Mouse (Mus musculus) heart, embryonic 14.5 days (tissue): ENCODE measurements around the gene Ppp2r3a. TPM values are rescaled to one million over a fixed set of nuclear protein-coding genes. Genes with fewer than 3 reads are reported as not detected.

Experiments used
- ATAC-seq: fragments of 200-750 bp; cut with Nextera tagmentation; 2 replicates; pipeline ENCODE4 v1.8.0; 2017; ENCODE audit warnings: low read depth, moderate TSS enrichment; ENCODE audit not compliant: insufficient number of reproducible peaks, insufficient read depth, low FRiP score
- H3K27ac ChIP-seq, 2 experiments: fragments of 200-500 bp in 1 of 2; fragments of 300-500 bp in 1 of 2; sonication (generic) in 1 of 2; replicated peaks in 1 of 2; 2 replicates each; pipeline ENCODE4 v1.5.1; 2012 to 2014; ENCODE audit warnings: low read depth in 2 of 2, low read length in 2 of 2, control low read depth in 1 of 2, mild to moderate bottlenecking in 1 of 2, mixed read lengths in 1 of 2; ENCODE audit not compliant: control insufficient read depth in 1 of 2, insufficient read depth in 1 of 2
- H3K27me3 ChIP-seq: fragments of 300-500 bp; sonication (generic); 2 replicates; pipeline ENCODE4 v1.6.1; 2014; ENCODE audit warnings: mild to moderate bottlenecking, low read length, control low read depth; ENCODE audit not compliant: control insufficient read depth, insufficient read depth
- H3K36me3 ChIP-seq: fragments of 300-500 bp; sonication (generic); 2 replicates; pipeline ENCODE4 v1.6.1; 2014; ENCODE audit warnings: mild to moderate bottlenecking, control low read depth, low read length, mixed read lengths; ENCODE audit not compliant: control insufficient read depth, insufficient read depth
- H3K4me1 ChIP-seq, 2 experiments: fragments of 200-500 bp in 1 of 2; fragments of 300-500 bp in 1 of 2; sonication (generic) in 1 of 2; 2 replicates each; pipeline ENCODE4 v1.6.1; 2012 to 2014; ENCODE audit warnings: low read length in 2 of 2, control low read depth in 1 of 2, mixed read lengths in 1 of 2; ENCODE audit not compliant: control insufficient read depth in 2 of 2, insufficient read depth in 2 of 2
- H3K4me2 ChIP-seq: fragments of 300-500 bp; sonication (generic); 2 replicates; pipeline ENCODE4 v1.6.1; 2014; ENCODE audit warnings: mild to moderate bottlenecking, low read length
- H3K4me3 ChIP-seq, 2 experiments: fragments of 200-500 bp in 1 of 2; fragments of 300-500 bp in 1 of 2; sonication (generic) in 1 of 2; 2 replicates each; pipeline ENCODE4 v1.5.1; 2012 to 2014; ENCODE audit warnings: low read length in 2 of 2, mild to moderate bottlenecking in 2 of 2, control low read depth in 1 of 2, low read depth in 1 of 2, moderate library complexity in 1 of 2; ENCODE audit not compliant: control insufficient read depth in 1 of 2, insufficient read depth in 1 of 2
- H3K9ac ChIP-seq: fragments of 300-500 bp; sonication (generic); 2 replicates; pipeline ENCODE4 v1.6.1; 2014; ENCODE audit warnings: mild to moderate bottlenecking, low read length
- H3K9me3 ChIP-seq: fragments of 300-500 bp; sonication (generic); 2 replicates; pipeline ENCODE4 v1.6.1; 2016; ENCODE audit warnings: low read length, control low read depth; ENCODE audit not compliant: control insufficient read depth
- WGBS: fragments of 180-500 bp; shearing (Covaris S2); extraction: QIAGEN DNeasy Blood & Tissue Kit; methylation state at CpG from one replicate; pipeline ENCODE4 v1.1.7; 2014; 5-methylcytosine and 5-hydroxymethylcytosine counted together
- polyA plus RNA-seq: library from polyadenylated mRNA; unstranded; fragments of >200 nt; fragmentation: Nextera tagmentation; extraction: Ambion mirVana; gene quantifications from 2 replicates; pipeline ENCODE4 v1.2.1, GENCODE M21; 2014

Gene Ppp2r3a
- polyA plus RNA-seq, 1 experiment from 2014 or later, result 107 TPM

DNA sequence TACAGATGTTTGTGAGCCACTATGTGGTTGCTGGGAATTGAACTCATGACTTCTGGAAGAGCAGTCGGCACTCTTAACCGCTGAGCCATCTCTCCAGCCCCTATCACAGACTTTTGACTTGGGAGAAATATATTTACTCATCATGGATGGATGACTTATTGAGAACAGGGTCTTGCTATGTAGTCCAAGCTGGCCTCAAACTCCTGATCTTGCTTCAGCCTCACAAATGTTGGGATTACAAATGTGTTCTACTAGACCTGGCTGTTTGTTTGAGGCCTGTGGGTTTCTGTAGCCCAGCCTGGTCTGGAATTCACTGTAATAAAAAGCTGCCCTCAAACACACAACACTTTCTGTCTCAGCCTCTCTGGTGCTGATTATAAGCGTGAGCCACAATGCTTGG, 155.1 kb downstream of the Ppp2r3a start:
- Histone ChIP-seq H3K36me3 (peaks cover 13% of the 10 kb centered on the region), H3K4me3 (no peak overlapping the region), H3K9me3 (0 out of 2 replicates have a peak, but pooled peaks cover 5% of the 10 kb centered on the region), H3K9ac (no peak overlapping the region), H3K27ac (no peak overlapping the region), H3K4me1 (peaks cover 0 to 8% of the 10 kb centered on the region in 2 experiments; a peak in 2 of 4 replicates), H3K27me3 (no peaks in the 10 kb centered on the region), H3K4me2 (no peak overlapping the region)
- no peak for ATAC-seq
- WGBS, result 93% methylated on average over 3 of the region's 3 CpGs

DNA sequence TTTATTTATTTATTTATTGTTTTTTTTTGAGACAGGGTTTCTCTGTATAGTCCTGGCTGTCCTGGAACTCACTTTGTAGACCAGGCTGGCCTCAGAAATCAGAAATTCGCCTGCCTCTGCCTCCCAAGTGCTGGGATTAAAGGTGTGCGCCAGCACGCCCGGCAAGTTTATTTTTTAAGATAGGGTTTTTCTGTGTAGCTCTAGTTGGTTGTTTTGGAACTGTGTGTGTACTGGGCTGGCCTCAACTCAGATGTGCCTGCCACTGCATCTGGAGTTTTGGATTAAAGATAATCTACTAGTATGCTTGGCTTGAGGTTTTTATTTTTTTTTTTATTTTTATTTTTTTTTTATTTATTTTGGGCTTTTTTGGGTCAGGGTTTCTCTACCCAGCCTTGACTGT, 156.2 kb downstream of the Ppp2r3a start:
- Histone ChIP-seq H3K27ac (no peak overlapping the region), H3K36me3 (0 out of 2 replicates have a peak, but pooled peaks cover 3% of the 10 kb centered on the region), H3K4me3 (no peak overlapping the region), H3K4me2 (no peak overlapping the region), H3K27me3 (no peaks in the 10 kb centered on the region), H3K9me3 (0 out of 2 replicates have a peak, but pooled peaks cover 5% of the 10 kb centered on the region), H3K4me1 (peaks cover 0 to 8% of the 10 kb centered on the region in 2 experiments; a peak in 2 of 4 replicates), H3K9ac (no peak overlapping the region)
- no peak for ATAC-seq
- WGBS, result 97% methylated on average over 4 of the region's 4 CpGs

DNA sequence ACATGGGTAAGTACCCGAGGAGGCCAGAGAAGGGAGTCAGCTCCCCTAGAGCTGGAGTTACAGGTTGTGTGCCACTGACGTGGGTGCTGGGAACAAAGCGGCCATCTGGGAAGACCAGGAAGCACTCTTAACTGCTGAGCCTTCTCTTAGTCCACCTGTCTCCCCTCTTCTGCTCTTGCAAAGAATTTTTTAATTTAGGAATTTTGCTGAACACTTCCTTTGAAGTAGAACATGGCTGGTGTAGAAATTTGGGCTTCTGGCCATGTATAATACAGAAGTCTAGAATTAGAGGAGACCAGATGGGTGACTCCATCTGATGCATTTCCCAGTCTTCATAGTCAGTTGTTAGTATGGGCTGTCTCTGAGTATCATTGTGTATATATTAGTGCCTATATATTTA, 167.9 kb downstream of the Ppp2r3a start:
- H3K27ac ChIP-seq, result no peak overlapping the region

DNA sequence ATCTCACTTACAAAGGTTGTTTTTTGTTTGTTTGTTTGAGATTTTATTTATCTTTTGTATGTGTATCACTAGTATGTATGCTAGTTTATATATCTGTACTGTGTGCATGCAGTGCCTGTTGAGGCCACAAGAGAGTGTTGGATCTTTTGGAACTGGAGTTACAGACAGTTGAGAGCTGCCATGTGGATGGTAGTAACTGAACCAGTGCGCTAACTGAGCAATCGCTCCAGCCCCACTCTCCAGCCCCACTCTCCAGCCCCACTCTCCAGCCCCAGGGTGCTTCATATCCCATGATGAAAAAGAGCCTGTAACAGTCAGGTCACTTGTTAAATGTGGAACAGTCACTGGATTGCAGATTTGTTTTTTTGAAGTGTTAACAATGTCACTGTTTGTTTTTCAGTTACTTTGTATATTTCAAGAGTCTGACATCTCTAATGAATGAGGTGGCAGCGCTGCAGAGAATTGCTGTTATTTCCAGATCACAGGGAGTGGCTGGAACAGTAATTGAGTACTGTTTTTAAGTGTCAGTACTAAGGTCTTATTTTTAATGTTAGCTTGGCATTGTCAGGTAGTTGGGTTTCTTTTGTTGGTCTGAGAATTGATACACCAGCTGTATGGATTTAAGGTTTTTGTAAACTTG, 171.4 kb downstream of the Ppp2r3a start:
- WGBS, result 67% methylated on average over 3 of the region's 3 CpGs
- H3K4me2 ChIP-seq, result no peak overlapping the region
- H3K36me3 ChIP-seq, result no peaks in the 10 kb centered on the region
- H3K4me3 ChIP-seq, result no peak overlapping the region
- no peak overlapping the region for H3K9ac ChIP-seq
- peaks cover 4 to 30% of the 10 kb centered on the region in 2 experiments for H3K4me1 ChIP-seq
- H3K9me3 ChIP-seq, result no peaks in the 10 kb centered on the region
- ATAC-seq, result no peak
- H3K27me3 ChIP-seq, result no peaks in the 10 kb centered on the region
- H3K27ac ChIP-seq, result no peak overlapping the region

More for the DNA sequence above, 167.9 kb downstream of the Ppp2r3a start:
- peaks cover under 1 to 17% of the 10 kb centered on the region in 2 experiments for H3K4me1 ChIP-seq
- no peak for ATAC-seq
- no peak overlapping the region for H3K9ac ChIP-seq
- no peak overlapping the region for H3K4me2 ChIP-seq
- H3K9me3 ChIP-seq, result no peaks in the 10 kb centered on the region
- no peaks in the 10 kb centered on the region for H3K36me3 ChIP-seq
- no peak overlapping the region for H3K4me3 ChIP-seq
- no peaks in the 10 kb centered on the region for H3K27me3 ChIP-seq
- 84% methylated on average over 3 of the region's 3 CpGs for WGBS

DNA sequence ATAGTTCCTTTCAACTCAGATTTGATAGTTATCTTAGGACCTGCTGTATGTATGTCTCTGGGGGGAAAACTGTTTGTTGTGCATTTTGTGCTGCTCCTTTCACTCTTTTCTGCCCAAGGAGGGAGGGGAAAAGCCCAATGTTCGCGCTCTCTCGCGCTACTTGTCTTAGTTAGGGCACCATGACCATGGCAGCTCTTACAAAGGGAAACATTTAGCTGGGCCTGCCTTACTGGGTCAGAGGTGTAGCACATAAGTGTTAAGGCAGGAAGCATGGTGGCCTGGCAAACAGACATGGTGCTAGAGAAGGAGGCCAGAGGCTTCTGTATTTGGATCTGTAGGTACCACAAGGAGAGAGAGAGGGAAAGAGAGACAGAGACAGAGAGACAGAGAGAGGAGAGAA, 173.0 kb downstream of the Ppp2r3a start:
- Histone ChIP-seq H3K27ac (no peak overlapping the region), H3K4me1 (peaks cover 4 to 30% of the 10 kb centered on the region in 2 experiments), H3K9ac (no peak overlapping the region), H3K27me3 (no peaks in the 10 kb centered on the region), H3K36me3 (no peaks in the 10 kb centered on the region), H3K9me3 (no peaks in the 10 kb centered on the region), H3K4me2 (peak overlapping the region; percentile 78), H3K4me3 (peak overlapping the region; percentile 2 to 7; a peak in 2 of 4 replicates)
- WGBS, result 70% methylated on average over 4 of the region's 4 CpGs
- no peak for ATAC-seq

DNA sequence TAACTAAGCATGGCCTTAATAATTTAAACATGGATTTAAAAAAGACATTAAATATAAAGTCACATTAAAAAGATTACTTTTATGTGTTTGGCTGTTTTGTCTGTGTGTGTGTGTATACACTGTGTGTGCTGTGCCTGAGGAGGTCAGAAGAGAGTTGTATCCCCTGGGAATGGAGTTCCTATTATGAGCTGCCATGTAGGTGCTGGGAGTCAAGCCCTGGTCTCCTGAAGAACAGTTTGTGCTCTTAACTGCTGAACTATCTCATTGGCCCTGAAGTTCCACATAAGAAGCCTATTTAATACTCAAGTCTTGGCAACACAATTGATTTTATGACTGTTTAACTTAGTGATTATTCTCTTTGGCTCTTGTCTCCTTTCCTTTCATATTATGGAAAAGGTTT, 174.1 kb downstream of the Ppp2r3a start:
- ATAC-seq, result no peak
- H3K27me3 ChIP-seq, result no peaks in the 10 kb centered on the region
- H3K9me3 ChIP-seq, result no peaks in the 10 kb centered on the region
- peak overlapping the region; percentile 62 to 99; a peak in 3 of 4 replicates for H3K4me3 ChIP-seq
- peaks cover 4 to 33% of the 10 kb centered on the region in 2 experiments for H3K4me1 ChIP-seq
- H3K4me2 ChIP-seq, result peak overlapping the region; percentile 78
- H3K36me3 ChIP-seq, result no peaks in the 10 kb centered on the region
- no peak overlapping the region for H3K27ac ChIP-seq
- H3K9ac ChIP-seq, result peak overlapping the region; percentile 94

DNA sequence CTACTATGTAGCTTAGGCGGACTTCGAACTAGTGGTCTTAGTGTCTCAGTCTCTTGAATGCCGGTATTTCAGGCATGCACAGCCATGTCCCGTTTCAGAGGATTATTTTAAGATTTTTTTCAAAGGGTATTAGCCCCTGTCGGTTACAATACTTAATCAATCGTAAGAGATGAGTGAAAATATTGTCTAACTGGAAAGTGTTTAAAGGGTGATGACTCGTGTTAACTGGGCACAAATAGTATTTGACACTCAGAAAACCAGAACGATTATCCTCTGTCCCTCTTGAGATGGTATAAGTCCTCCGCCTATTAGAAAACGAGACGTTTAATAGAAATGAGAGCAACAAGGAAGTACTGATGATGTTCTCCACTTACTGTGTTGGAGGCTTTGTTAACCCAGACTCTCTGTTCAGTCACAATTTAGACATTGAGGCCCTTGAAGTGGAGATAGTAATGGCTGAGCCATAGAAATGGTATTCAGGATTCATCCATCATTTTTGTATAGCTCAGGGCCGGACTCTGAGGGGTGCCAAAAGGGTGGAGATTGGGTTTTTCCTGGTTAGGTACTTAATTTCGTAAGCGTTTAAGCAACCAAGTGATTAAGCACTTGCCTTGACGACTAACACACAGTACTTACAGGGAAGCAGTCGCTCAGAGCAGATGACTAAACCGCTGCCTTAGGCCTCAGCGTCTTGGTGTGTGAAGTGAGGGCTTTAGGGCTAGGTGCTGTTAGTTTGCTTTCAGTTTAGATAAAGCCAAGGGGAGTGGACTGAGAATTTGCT, 175.3 kb downstream of the Ppp2r3a start:
- no peak for ATAC-seq
- H3K27me3 ChIP-seq, result no peaks in the 10 kb centered on the region
- peaks cover 4 to 36% of the 10 kb centered on the region in 2 experiments for H3K4me1 ChIP-seq
- peak overlapping the region; percentile 62 to 99 for H3K4me3 ChIP-seq
- no peaks in the 10 kb centered on the region for H3K9me3 ChIP-seq
- peak overlapping the region; percentile 78 for H3K4me2 ChIP-seq
- H3K9ac ChIP-seq, result peak overlapping the region; percentile 94
- H3K27ac ChIP-seq, result peak overlapping the region; percentile 2 to 55; a peak in 3 of 4 replicates
- no peaks in the 10 kb centered on the region for H3K36me3 ChIP-seq
- WGBS, result under 1% methylated on average over 18 of the region's 18 CpGs
